Mouse (Mus musculus) olfactory bulb, adult 2 months (tissue): Measurements from ENCODE around the gene Ccdc136.

Experiments used
- CTCF ChIP-seq: fragments of 200-500 bp; IDR thresholded peaks from 2 replicates; pipeline ENCODE4 v1.5.1; 2012; ENCODE audit warnings: low read depth, mild to moderate bottlenecking, low read length, moderate library complexity; ENCODE audit not compliant: insufficient read depth
- POLR2A ChIP-seq: fragments of 200-500 bp; IDR thresholded peaks from 2 replicates; pipeline ENCODE4 v1.6.1; 2012; ENCODE audit warnings: mild to moderate bottlenecking, low read depth, low read length, moderate library complexity; ENCODE audit not compliant: insufficient read depth

- TF ChIP-seq POLR2A = no peak
- no peak for TF ChIP-seq CTCF
Observed at GRCm38 (mm10) chr6:29402693-29403342, 6.7 kb downstream of the Ccdc136 start.
